Mouse (Mus musculus) ES-E14 (cell line): ENCODE results near the gene Unc13b.

Experiments used
- CHD2 ChIP-seq: IDR thresholded peaks from 2 replicates; pipeline ENCODE4 v1.6.1; 2014; ENCODE audit warnings: mild to moderate bottlenecking, low read depth, low read length, inconsistent platforms
- MAFK ChIP-seq: IDR thresholded peaks from 2 replicates; pipeline ENCODE4 v1.6.1; 2014; ENCODE audit warnings: mild to moderate bottlenecking, low read depth, low read length, inconsistent platforms; ENCODE audit not compliant: insufficient read depth
- ZC3H11A ChIP-seq: IDR thresholded peaks from 2 replicates; pipeline ENCODE4 v1.6.1; 2012; ENCODE audit warnings: low read depth, mild to moderate bottlenecking, inconsistent platforms, low read length, borderline replicate concordance
- ZNF384 ChIP-seq: IDR thresholded peaks from 2 replicates; pipeline ENCODE4 v1.6.1; 2012; ENCODE audit warnings: low read depth, low read length, inconsistent platforms

DNA sequence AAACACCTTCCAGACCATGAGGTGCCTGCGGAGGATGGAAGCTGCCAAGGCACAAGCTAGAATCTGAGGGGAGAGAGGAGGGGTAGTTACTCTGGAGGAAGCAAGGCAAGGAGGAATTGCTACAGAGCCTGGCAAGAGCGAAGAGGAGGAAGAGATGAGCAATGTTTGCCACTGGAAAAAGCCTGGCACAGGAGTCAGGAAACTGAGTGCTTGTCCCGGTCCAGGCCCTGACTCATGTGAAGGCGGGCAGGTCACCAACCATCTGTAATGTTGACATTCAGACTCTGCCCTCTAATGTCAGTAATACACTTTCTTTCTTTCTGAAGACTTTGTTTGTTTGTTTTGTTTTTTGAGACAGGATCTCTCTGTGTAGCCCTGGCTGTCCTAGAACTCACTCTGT, 40.6 kb upstream of the Unc13b start:
- TF ChIP-seq CHD2 (no peak), MAFK (no peak), ZNF384 (no peak), ZC3H11A (no peak)
